Mouse (Mus musculus): ENCODE measurements around the gene Pex26.

Pex26 gene

GRCm38 (mm10) chr6:121166098-121166552, 17.3 kb upstream of the Pex26 start:
- DNase-seq (ENCODE audit: low spot score) = no peak

GRCm38 (mm10) chr6:121167381-121167975, 16.0 kb upstream of the Pex26 start:
- no peak for DNase-seq (ENCODE audit: low spot score)

- DNase-seq (ENCODE audit: low spot score) = no peak
Measured at GRCm38 (mm10) chr6:121171102-121171501, 12.4 kb upstream of the Pex26 start.

DNA sequence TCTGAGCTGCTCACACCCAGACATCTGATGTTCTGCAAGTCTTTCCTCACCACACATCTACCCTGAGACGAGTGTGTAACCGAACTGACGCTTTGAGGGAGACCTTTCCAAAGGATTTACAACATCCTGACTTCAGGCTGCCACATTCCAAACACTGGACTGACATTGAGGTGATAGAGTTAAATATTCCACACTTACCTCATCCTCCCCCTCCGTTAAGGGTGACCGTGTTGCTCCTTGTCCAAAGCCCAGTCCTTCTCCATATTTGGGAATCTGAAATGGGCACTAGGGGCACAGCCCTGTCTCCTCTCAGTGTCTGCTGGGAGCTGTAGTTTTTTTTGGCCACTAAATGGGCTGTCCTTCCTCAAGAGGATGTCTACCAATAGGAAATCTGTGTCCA, 10.0 kb upstream of the Pex26 start:
- DNase-seq (ENCODE audit: low spot score) = no peak

DNA sequence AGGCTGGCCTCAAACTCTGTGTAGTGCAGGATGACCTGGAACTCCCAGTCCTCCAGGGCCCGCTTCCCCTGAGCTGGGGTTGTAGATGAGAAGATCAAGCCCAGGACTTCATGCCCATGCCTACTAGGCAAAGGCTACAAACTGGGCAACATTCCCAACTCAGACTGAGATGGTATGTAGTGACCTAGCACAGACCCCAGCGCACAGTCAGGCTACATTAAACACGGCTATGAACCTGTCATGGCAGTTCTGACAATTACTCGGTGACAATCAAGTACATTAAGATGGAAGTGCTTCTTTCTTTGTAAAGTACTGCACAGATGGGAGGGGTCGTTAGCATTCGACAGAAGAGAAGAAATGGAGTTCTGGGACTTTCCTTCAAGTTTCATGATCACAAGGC, 8.7 kb upstream of the Pex26 start:
- no peak for DNase-seq (ENCODE audit: low spot score)

DNA sequence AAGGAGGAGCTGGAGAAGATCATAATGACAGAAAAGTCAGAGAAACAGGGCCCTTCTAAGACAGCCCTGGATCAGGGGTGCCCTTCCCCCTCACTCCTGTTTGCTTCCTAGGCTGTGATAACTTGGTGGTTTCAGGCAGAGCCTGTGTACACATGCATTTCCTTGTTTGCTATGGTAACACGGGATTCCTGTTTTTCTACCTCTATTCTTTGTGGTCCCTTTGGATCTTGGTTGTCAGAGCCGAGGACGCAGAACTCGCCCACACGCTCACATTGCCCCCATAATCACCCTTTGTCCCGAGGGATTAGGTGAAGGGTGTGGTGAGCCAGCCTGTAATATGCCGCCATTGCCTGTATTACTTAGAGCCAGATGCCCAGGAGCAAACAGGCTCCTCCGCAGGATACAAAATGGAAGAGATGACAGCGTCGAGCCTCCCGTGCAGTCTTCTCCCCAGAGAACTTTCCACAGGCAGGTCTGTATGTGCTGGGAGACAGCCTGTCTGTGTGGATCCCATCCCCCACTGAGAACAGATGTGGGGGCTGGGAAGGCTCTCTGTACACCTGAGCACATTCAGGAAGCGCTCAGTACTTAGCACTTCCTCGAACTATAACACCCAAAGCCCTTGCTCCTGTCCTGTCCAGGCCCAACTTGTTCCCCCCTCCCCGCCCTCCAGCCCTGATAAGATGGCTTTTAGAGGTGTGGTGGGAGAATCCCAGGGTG, 7.3 kb upstream of the Pex26 start:
- DNase-seq (ENCODE audit: low spot score) = no peak

DNA sequence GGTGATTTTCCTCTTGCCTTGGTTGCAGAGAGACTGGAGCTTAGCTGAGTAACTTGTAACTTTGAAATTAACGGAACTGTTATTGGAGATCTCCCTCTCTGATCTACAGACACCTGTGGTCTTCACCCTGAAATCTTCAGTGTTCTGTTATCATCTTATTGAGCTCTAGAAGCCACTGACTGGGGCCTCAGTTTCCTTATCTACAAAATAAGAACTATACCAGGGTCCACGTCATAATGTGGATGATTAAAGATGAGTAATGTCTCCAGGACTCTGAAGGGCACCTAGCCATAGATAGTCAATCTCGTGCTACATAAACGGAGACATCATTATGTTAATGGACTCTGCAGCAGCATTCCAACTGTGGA, 6.8 kb upstream of the Pex26 start:
- no peak for DNase-seq (ENCODE audit: low spot score)

- no peak for DNase-seq (ENCODE audit: low spot score)
Measured at GRCm38 (mm10) chr6:121177118-121177708, 6.3 kb upstream of the Pex26 start.

DNA sequence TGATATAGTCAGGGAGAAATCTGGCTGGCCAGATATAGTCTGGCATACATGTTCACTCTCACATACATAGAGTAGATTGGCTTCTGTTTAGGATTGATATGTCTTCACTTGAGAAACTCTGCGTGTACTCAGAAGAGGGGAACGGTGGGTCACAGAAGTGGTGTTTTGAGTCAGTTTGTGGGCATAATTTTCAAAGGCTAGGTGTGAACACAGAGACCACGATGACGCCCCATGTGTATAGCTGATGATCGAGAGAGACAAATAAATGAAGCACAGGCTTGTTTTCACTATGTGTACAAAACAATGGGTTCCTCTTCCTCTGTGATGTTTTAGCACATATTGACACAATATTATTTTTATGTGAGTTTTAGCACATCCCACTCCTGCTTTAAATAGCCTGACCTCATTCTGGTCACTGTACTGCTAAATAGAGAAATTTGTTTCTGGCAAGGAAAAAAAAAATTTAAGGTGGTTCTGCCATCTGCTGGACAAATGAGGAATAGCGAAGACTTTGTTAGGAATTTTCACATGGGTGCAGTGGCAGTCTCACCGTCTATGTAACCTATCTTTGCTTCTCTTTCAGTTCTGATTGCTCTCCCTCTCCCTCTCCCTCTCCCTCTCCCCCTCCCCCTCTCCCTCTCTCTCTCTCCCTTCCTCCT, 4.6 kb upstream of the Pex26 start:
- DNase-seq (ENCODE audit: low spot score) = no peak

GRCm38 (mm10) chr6:121179846-121180245, 3.6 kb upstream of the Pex26 start:
- no peak for DNase-seq (ENCODE audit: low spot score)

DNA sequence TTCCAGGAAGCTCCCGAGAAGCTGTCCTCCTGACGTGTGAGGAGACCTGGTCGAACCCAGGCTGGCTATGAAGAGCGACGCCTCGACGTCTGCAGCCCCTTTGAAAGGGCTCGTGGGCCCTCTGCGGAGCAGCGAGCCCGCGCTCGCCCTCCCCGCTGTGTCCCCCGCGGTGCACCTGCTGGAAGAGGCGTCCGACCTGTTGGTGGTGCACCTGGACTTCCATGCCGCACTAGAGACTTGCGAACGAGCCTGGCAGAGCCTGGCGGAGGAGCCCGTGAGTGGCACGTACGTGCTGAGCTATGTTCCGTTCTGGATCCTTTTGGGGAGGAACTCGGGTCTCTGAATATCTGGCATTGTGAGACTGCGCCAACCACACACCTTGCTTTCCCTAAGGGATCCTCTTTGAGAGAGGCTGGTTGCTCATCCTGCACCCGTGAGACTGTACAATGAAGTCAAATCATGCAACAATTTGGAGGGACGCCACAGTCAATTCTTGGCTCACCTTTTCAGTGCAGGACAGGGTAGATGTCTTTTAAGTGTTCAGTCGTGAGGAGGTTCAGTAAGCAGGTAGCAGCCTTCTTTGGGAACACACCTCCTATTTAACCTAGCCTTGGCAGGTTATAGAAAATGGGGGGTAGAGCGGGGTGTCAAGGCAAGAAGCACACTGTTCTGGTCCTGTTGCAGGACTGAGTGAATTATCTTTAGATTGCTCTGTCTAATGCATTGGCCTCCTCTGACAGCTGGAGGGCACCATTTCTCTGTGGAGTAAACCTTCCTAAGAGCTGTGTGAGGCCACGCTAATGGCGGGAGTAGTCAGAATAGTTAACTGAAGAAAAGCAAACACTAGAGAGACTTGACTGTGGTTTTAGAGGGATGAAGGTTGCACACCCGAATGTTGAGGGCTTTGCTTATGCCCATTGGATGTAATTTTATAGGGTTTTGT, 1.0 kb downstream of the Pex26 start:
- no peak for DNase-seq (ENCODE audit: low spot score)

GRCm38 (mm10) chr6:121185232-121185631, 1.8 kb downstream of the Pex26 start:
- DNase-seq (ENCODE audit: low spot score) = no peak

DNA sequence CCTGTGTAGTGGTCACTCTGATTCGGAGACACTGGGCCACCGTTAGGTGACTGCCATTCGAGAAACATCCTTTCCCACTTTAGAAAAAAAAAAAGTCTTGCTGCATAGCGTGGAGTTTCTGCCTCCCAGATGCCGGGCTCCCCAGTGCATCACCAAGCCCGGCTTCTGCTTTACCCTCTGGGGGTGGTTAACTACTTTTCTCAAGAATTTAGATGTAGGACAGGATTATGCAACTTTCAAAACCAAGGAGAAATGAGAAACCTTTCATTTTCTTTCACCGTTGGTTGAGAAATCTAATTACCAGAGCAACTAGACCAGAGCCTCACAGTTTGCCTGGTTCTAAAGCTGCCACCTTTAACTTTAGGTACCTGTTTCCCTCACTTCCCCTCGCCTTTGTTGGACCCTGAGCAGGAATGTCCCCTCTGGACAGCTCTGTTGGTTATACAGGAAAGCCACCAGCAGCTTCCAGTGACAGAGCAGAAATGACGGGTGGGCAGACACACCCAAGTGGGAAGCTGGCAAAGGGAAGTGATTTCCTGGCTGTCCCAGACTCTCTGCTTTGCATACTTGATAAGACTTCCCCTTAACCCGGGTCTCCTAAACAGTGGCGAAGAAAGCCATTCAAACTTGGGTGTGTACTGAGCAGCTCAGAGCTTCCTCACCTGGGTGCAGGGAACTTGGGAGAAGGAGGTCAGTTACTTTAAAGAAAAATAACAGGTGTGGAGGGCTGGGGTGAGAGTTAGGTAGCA, 8.0 kb downstream of the Pex26 start:
- no peak for DNase-seq (ENCODE audit: low spot score)

DNA sequence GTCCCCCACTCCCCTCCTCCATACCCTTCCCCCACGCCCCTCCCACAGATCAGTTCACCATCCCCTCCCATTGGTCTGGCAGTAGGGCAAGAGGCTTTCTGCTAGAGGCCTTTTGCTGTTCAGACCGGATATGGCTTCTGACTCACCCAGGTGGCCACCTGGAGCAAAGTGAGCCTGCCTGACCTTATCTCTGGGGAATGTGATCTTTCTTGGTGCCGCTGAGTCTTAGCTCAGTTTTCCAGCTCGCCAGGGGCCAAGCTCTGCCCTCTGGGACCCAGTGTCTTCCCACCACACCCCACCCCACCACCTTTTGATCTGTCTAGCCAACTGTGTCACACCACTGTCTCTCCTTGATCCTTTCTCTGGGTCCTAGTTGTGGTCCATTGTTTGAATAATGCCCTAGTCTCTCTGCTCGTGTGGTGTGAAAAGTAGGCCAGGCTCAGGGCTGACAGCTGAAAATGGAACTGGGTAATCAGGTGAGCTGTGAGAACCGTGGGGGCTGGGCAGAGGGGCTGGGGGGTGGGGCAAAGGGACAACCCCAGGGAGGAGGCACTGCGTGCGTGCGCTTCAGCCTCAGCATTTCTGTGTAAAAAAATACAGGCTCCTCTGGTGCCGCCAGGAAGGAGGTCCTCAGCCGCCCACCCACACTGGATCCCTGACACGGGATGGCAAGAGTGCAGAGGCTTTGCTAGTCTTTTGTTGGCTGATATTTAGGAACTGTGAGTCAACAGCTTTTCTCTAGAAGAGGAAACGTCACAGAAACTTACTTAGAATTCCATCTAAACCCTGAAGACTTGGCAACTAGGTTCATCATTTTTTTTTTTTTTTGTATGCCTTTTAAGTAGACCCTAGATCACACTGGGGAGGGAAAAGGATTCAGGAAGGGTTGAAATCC, 10.8 kb downstream of the Pex26 start:
- DNase-seq (ENCODE audit: low spot score) = no peak

DNA sequence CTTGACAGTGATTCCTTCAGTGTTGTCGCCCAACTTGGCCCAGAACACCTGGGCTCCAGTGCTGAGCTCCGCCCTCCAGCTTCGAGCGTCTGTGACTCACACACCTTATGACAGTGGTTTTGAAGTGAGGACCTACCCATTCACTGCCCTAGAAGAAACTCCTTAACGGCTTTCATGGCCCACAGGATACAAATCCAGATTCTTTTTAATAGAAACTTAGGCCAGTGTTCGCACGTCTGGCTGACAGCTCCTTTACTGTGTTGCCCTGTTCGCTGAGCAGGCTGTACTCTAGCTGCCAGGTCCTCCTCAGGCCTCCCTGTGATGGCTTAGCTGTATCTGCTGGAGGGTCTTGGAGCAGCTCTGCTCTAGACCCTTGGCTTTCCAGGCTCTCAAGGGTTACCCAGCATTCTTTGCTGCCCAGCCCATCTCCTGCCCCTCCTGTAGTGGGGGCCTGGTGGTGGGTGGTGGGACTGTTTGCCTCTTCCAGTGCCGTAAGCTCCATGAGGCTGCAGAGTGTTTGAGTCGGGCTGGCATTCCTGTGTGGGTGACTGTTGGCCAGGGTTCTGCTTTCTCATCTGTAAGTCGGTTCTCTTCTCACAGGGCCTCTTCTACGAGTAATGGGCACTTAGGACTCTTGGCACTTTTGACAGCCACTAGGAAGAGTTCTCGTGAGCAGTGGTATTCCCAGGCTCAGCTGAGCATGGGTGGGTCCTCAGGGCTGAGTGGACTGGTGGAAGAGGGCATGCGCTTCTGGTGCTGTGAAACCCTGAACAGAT, 11.7 kb downstream of the Pex26 start:
- no peak for DNase-seq (ENCODE audit: low spot score)

DNA sequence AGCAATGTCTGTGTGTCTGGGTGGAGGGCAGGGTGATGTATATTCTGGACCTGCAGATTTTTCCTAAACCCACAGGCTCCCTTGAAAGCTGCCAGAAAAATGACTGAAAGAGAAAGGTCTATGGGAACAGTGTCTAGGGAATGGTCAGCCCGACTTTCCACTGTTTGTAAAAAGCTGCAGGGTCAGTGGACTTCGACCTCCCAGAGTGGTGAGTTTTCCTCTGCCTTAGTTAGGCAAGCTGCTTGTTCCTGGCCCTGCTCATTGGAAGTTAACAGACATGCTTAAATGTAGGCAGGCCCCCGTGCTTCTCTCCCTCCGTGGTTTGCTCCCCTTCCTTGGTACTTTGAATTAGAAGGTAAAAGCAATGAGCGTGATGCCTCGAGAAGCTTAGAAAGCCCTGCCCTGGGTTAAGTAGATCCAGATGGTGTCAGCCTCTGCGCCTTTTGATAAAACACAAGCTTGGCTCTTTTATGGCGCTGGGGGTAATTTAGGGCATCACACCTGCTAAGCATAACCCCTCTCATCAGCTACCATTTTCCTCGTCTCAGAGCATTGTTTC, 14.4 kb downstream of the Pex26 start:
- DNase-seq (ENCODE audit: low spot score) = no peak

- DNase-seq (ENCODE audit: low spot score) = no peak
Measured at GRCm38 (mm10) chr6:121200458-121200857, 17.0 kb downstream of the Pex26 start.

DNA sequence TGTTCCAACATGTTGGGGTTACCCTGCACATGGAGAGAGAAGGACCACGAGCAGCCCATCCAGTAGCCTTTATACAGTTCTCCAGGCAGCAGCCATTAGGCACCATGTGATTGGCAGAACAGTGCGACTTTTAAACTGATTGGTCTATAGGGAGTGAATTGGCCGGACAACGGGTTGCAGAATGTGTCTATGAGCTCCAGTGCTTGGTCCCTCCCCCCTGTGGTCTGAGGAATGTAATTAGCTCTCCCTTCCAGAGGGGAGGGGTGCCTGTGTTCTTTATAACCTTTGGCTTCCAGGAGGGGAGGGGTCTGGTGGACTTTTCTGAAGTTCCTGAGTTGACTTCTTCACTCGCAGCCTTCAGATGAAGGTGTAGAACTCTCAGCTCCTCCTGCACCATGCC, 18.6 kb downstream of the Pex26 start:
- no peak for DNase-seq (ENCODE audit: low spot score)

GRCm38 (mm10) chr6:121206481-121206880, 23.0 kb downstream of the Pex26 start:
- no peak for DNase-seq (ENCODE audit: low spot score)
